Mouse (Mus musculus) CD8-positive naive resting alpha-beta T cell, adult 2 months (primary cell): ENCODE results near the gene H2-Oa.
A peak's percentile ranks its signal among the peaks of the same experiment; 100 is the strongest.

ENCODE experiments used
- DNase-seq, 2 experiments: peaks; one replicate each; pipeline ENCODE4 v3.0.0; 2022; ENCODE audit warnings: low read depth in 2 of 2, low spot score in 2 of 2

The H2-Oa gene

GRCm38 (mm10) chr17:34121879-34122187, 29.7 kb downstream of the H2-Oa start:
- DNase-seq, result no peak

DNA sequence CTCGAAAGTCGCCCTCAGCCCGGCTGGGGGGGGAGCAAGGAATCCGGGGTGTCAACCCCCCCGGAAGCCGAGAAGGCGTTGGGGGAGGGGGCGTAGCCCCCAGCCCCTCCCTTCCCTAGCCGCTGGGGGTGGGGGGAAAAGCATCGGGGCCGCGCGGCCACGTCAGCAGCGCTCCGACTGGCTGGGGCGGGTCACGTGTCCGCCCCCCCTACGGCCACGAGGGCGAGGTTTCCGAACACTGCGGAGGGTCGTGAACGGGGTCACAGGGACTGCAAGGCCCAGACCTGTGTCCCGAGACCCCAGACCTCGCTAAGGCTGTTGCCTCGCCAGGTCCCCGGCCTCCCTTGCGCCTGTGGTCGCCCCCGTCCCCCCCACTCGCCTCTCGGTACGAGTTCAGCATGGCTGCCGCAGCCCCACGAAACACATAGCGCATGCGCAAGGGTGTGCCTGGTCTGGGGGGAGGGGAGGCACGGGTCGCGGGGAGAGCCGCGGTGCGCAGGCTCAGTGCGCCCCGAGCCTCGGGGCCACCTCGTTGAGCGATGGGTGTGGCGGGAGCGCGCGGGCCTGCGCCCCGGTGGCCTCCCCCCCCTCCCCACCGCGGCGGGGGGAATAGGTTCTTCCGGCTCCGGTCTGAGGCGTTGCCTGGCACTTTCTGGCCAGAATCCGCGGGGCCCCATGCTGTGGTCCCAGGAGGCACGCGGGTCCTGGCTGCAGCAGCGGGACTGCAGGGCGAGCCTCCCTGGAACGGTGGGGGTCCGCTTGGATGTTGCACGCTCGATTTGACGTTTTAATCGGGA, 30.2 kb downstream of the H2-Oa start, which contains the start of gene Brd2:
Gene Brd2, minus strand, starts transcription at position 447 of the 797 bp plus-strand sequence.
- DNase-seq, result peak; percentile 93 to 95

DNA sequence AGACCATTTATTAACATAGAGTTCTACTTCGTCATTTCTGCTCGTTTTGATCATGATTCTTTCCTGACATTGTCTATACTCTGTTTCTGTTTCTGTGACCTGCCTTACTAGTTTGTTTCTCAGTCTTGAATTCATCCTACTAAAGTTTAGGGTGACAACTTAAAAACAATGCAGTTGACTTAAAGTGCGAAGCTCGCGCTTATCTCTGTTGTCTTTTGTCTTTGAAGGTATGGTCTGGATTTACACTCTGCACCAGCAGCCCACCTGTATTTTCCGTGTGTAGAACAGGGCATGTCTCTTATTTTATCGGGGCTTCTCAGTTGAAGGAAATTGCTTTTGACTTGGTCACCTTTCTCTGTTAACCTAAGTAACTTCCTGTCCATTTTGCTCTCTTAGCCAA, 31.0 kb downstream of the H2-Oa start:
- no peak for DNase-seq

DNA sequence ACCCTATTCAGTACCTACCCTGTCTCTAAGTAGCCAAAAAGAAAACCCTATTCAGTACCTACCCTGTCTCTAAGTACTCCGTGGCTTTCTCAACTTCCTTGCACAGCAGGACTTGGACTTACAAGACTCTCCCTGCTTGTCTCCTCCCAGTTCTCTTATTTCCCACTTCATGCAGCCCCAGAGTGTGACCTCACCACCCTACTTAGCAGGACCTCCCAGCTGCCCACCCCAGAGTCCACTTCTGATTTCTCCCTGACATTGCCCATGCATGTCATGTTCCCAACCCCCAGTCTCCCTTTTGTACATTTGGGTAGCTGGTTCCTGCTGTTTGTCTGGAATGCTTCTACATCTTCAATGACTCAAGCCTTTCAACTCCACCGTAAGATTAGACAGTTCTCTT, 31.4 kb downstream of the H2-Oa start:
- DNase-seq, result no peak

DNA sequence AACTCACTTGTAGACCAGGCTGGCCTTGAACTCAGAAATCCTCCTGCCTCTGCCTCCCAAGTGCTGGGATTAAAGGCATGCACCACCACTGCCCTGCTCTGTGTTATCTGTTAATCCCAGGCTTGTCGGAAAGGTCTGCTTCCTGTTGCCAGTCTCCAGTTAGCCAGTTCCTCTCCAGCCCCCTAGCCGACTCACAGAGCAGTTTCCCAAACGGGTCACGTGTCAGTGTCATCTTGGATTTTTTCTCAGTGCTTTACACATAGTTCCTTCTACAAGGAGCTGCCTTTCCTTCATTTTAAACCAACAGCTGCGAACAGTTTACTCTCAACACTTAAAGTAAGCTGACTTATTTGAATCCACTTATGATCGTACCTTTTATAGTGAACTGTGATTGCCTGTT, 32.5 kb downstream of the H2-Oa start:
- DNase-seq, result no peak

DNA sequence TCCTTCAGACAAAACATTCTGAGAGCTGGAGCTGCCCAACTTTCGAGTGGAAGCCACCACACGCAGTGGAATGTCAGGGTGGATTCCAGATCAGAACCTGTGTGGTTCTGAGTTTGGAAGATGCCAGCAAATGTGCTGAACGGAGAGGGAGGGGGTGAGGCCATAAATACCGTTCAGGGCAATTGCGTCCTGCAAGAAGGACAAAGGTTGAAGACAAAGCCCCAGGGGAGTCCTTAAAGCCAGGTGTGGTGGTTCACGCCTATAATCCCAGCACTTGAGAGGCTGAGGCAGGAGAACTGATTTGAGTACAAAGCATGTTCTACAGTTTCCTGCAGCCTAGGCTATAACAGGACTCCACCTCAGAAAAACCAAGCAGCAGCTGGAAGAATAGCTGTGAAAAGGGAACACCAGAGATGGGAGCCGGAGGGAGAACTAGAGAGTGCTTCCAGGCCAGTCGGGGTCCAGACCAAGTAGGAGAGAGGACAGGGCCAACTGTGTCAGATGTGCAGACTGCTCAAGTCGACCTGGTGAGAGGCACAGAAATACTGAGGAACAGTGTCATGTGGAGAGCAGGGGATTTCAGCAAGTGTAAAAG, 34.8 kb downstream of the H2-Oa start:
- no peak for DNase-seq

- peak in 1 of 2 experiments; percentile 62 for DNase-seq
Measured at GRCm38 (mm10) chr17:34127475-34127874, 35.3 kb downstream of the H2-Oa start.

DNA sequence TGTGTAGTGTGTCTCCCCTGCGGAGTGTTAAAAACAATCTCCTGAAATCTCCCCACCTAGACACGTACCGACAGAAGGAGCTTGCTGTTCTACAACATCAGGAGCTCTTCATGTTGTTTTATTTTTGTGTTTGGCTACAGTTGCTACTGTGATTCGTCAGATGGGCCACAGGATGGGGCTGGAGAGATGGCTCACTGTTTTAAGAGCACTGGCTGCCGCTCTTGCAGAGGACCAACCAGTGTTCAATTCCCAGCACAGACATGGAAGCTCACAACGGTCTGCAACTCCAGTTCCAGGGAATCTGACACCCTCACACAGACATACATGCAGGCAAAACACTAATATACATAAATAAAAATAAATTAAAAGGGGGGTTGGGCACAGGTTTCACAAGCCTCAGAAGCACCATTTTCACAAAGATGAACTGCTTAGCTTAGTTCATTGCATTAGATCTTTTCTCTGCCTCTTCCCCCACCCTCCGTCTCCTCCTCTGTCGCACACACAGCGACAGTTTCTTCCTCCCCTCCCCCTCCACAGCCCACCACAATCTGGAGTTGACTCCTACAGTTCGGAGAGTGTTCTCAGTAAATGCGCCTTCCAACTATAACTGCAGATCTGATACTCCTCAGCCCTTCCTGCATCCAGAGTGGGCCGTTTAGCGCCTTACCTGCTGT, 36.3 kb downstream of the H2-Oa start:
- DNase-seq, result peak in 1 of 2 experiments; percentile 52

DNA sequence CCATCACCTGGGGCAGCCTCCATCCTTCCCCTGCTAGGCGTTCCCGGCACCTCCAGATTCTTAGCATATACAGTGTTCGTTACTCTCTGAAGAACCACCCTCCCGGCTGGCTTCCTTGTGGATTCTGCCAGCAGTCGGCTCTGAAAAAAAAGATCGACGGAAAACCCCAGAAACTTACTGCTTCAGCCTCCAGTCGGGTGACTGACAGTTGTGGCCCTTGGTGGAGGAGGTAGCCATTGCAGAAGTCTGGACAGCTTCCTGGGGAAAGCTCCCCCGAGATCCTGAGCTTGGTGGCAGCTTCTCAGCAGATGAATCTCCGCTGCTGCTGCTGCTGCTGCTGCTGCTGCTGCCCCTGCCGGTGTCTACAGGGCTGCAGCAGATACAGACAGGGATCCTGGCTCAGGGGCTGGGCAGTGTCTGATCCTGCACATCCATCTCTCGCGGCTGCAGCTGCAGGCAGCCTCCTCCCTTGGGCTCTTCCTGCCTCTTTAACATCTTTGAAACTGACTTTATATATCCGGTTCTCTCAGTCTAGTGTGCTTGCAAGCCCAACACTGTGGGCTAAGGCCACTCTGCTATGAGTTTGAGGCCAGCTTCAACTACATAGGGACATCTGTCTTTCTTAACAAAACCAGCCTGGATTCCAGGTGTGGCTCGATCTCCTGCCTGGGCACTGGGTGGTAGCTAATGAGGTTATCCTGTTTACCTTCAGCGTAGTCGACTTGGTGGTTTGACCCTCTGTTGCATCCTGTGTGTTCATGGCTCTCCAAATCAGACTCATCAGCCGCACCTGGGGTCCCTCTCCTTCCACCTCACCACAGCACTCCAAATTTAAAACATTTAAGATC, 37.0 kb downstream of the H2-Oa start:
- no peak for DNase-seq

DNA sequence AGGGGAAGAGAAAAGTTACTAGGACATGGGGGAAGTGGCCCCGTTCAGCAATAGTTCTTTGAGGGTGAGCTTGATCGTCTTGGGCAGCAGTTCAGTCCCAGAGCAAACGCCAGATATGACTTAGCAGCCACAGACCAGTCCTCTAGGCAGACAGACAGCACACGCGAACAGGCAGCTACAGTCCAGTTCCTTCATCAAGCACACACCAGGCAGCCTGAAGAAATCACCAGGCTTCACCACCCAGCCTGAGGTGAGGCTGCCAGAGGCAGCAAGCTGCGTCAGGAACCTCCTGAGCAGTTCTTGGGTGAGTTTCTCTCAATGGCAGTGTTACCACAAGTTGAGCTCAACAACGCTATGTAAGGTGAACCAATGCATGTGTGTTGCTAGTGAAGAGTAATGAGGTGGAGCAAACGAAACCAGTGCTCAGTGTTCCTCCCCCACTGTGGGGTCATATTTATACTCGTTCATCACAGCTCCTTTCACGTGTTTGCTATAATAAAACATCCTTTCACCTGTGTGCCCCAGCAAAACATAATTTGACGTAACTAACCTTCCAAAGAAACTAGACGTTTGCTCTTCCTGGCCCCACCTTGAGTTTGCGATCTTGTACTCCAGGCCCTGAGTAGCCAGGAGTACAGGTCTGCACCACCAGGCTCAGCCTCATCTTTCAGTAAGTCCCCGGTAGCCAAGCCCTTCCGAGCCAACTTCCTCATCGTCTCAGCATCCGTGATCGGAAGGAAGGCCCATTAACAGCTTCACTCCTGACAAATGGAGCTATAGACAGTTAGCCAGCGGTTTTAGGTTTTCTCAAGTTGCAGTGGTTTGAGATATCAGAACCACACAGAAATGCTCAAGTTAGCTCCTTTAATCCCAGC, 38.2 kb downstream of the H2-Oa start:
- DNase-seq, result no peak

GRCm38 (mm10) chr17:34131911-34132310, 39.8 kb downstream of the H2-Oa start:
- DNase-seq, result no peak

- no peak for DNase-seq
Measured at GRCm38 (mm10) chr17:34133289-34133688, 41.1 kb downstream of the H2-Oa start.

GRCm38 (mm10) chr17:34134451-34134850, 42.3 kb downstream of the H2-Oa start:
- no peak for DNase-seq

DNA sequence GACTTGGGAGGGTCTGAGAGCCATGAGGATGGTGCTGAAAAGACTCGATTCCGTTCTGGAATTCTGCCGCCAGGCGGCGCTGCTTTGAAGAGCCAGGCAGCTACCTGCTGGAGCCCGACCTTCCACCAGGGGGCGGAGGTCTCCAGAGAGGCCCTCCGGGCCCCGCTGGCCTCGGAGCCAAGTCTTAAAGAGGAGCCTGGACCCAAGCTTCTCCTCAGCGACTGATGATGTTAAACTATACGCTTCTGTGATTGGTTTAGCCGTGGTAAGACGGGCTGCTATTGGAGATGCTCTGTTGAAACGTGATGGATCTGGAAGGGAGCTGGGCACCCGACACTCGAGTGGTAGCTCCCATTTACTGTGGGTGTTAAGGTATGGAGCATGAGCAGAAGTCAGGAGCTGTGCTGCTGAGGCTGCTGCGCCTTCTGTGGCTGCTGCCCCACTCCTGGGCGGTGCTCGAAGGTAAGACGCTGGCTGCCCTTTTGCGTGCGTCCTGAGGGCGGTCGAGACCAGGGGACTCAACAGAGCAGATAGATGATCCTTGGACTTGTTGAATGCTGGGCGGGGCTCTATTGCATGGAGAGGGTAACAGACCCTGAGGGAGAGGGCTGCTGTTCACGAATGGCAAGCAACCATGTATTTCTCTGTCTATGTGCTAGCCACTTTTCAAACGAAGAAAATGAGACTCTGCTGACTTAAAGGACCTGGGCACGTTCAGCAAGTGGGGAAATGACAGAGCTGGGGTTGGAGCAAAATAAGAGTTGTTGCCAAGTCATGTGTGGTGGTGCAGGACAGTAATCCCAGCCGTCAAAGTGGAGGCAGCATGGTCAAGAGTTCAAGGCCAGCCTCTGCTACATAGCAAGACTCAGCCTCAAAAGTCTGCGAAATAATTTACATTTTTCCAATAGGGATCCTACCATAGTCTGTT, 43.4 kb downstream of the H2-Oa start:
- peak; percentile 99 for DNase-seq

DNA sequence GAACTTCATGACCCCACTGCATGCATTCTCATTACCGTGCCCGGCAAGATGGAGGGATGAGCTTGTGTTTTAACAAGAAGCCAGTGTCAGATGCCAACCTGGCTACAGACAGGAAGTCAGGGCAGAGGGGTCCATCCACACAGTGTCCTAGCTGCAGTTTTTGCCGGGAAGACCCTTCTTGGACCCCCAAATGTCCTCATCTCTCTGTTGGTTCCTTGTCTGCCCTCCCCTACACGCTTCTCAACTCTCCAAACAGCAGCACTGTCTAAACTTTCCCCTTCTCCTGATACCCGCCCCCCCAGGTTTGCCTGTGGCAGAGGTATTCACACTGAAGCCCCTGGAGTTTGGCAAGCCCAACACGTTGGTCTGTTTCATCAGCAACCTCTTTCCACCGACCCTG, 45.5 kb downstream of the H2-Oa start:
- DNase-seq, result no peak

DNA sequence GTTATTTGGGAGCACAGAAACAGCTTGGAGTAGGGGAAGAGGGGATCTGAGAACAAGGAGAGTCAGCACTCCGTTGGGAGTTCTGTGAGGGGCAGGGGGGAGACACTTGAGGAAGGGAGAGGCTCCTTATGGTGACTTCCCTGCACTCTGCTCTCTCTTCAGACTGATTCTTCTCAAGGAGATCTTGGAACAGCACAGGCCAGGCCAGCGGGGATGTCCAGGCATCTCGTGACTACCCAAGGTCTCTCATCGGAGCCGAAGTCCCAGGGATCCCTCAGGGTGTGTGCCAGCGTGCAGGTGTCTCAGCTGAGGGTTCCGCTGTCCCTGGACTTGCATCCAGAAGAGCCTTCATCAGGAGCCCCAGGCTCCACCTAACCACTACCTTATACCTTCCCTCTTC, 46.5 kb downstream of the H2-Oa start:
- DNase-seq, result no peak

DNA sequence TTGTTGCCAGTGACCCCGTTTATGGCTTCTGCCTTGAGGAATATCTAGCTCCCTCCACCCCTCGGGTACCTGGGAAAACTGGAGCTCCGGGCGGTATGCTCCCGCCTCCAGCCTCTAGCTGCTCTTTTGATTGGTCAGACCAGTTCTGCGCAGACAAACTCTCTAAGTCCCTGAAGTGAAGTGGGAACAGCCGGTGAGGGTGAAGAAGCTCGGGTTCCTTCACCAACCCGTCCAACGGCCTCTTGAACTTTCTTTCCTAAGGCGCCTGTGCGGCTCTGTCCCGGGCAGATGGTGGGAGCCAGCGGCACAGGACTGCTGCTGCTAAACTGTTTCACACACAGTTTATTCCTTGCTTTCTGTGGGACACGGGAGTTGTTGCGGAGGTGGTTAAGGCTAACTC, 47.3 kb downstream of the H2-Oa start:
- DNase-seq, result no peak

DNA sequence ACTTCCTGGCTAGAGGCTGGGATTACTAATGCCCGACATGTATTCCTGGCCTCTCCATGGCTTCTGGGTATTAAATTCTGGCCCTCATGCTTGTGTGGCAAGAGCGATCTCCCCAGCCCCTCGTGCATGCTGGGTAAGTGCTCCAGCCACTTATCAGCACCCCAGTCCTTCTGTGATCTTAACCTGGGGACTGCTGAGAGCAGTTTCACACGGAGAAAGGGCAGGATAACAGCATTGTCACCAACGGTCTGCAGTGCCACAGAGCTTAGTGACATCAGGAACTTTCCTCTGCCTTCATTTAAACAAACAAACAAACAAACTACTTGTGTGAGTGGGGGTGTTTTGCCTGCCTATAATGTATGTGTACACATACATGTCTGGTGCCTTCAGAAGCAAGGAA, 48.1 kb downstream of the H2-Oa start:
- DNase-seq, result no peak

GRCm38 (mm10) chr17:34141448-34141847, 49.3 kb downstream of the H2-Oa start:
- no peak for DNase-seq
